Mouse (Mus musculus) cerebral cortex, adult 2 months (tissue): ENCODE measurements around the gene Htra3.

ENCODE experiments used
- WGBS: fragments of 180-500 bp; shearing (Covaris S2); methylation state at CpG from one replicate; pipeline ENCODE4 v1.1.7; 2018; 5-methylcytosine and 5-hydroxymethylcytosine counted together

The Htra3 gene

GRCm38 (mm10) chr5:35679256-35680155 lies at the start of gene Htra3:
Gene Htra3, minus strand, starts transcription at chr5:35679782.
- WGBS = 12% methylated on average over 42 of the region's 42 CpGs

- WGBS = 42% methylated on average over 11 of the region's 11 CpGs
Observed at GRCm38 (mm10) chr5:35728957-35729460, 49.4 kb upstream of the Htra3 start.

- whole genome bisulfite sequencing = 72% methylated on average over 12 of the region's 12 CpGs
Observed at GRCm38 (mm10) chr5:35728344-35728956, 48.9 kb upstream of the Htra3 start.

GRCm38 (mm10) chr5:35727447-35727846 lies 47.9 kb upstream of the Htra3 start:
- WGBS = 91% methylated on average over 5 of the region's 5 CpGs

GRCm38 (mm10) chr5:35725840-35726239 lies 46.3 kb upstream of the Htra3 start:
- WGBS = 88% methylated on average over 3 of the region's 3 CpGs

GRCm38 (mm10) chr5:35723900-35724299 lies 44.3 kb upstream of the Htra3 start:
- WGBS = 70% methylated on average over 5 of the region's 5 CpGs

- 55% methylated on average over 2 of the region's 2 CpGs for WGBS
Observed at GRCm38 (mm10) chr5:35722654-35723053, 43.1 kb upstream of the Htra3 start.

- 74% methylated on average over 2 of the region's 2 CpGs for WGBS
Observed at GRCm38 (mm10) chr5:35721933-35722332, 42.4 kb upstream of the Htra3 start.

GRCm38 (mm10) chr5:35719880-35720279 lies 40.3 kb upstream of the Htra3 start:
- 93% methylated on average over 1 of the region's 1 CpGs for whole genome bisulfite sequencing

GRCm38 (mm10) chr5:35718817-35719216 lies 39.2 kb upstream of the Htra3 start:
- 90% methylated on average over 11 of the region's 11 CpGs for WGBS

GRCm38 (mm10) chr5:35717946-35718345 lies 38.4 kb upstream of the Htra3 start:
- WGBS = 62% methylated on average over 4 of the region's 4 CpGs

GRCm38 (mm10) chr5:35717455-35717854 lies 37.9 kb upstream of the Htra3 start:
- 81% methylated on average over 5 of the region's 5 CpGs for WGBS

GRCm38 (mm10) chr5:35713649-35714354 lies 34.2 kb upstream of the Htra3 start:
- WGBS = 44% methylated on average over 13 of the region's 13 CpGs

GRCm38 (mm10) chr5:35712517-35712916 lies 32.9 kb upstream of the Htra3 start:
- whole genome bisulfite sequencing = 88% methylated on average over 5 of the region's 5 CpGs

GRCm38 (mm10) chr5:35710931-35711330 lies 31.3 kb upstream of the Htra3 start:
- WGBS = 78% methylated on average over 3 of the region's 3 CpGs

- 82% methylated on average over 3 of the region's 3 CpGs for WGBS
Observed at GRCm38 (mm10) chr5:35710481-35710880, 30.9 kb upstream of the Htra3 start.

- 92% methylated on average over 3 of the region's 3 CpGs for WGBS
Observed at GRCm38 (mm10) chr5:35705411-35705810, 25.8 kb upstream of the Htra3 start.

- WGBS = 91% methylated on average over 4 of the region's 4 CpGs
Observed at GRCm38 (mm10) chr5:35703814-35704213, 24.2 kb upstream of the Htra3 start.

- WGBS = 85% methylated on average over 8 of the region's 8 CpGs
Observed at GRCm38 (mm10) chr5:35703183-35703582, 23.6 kb upstream of the Htra3 start.

GRCm38 (mm10) chr5:35702582-35703140 lies 23.1 kb upstream of the Htra3 start:
- WGBS = 87% methylated on average over 4 of the region's 4 CpGs

GRCm38 (mm10) chr5:35701042-35701441 lies 21.5 kb upstream of the Htra3 start:
- WGBS = 48% methylated on average over 6 of the region's 6 CpGs

GRCm38 (mm10) chr5:35695815-35696214 lies 16.2 kb upstream of the Htra3 start:
- 48% methylated on average over 5 of the region's 5 CpGs for WGBS
